Mouse (Mus musculus): ENCODE data around the gene Nhlh1. TPM values are rescaled to one million over a fixed set of nuclear protein-coding genes. Genes with fewer than 3 reads are reported as not detected.

Nhlh1 gene
- total RNA-seq, 1 experiment from 2014 or later = not detected

DNA sequence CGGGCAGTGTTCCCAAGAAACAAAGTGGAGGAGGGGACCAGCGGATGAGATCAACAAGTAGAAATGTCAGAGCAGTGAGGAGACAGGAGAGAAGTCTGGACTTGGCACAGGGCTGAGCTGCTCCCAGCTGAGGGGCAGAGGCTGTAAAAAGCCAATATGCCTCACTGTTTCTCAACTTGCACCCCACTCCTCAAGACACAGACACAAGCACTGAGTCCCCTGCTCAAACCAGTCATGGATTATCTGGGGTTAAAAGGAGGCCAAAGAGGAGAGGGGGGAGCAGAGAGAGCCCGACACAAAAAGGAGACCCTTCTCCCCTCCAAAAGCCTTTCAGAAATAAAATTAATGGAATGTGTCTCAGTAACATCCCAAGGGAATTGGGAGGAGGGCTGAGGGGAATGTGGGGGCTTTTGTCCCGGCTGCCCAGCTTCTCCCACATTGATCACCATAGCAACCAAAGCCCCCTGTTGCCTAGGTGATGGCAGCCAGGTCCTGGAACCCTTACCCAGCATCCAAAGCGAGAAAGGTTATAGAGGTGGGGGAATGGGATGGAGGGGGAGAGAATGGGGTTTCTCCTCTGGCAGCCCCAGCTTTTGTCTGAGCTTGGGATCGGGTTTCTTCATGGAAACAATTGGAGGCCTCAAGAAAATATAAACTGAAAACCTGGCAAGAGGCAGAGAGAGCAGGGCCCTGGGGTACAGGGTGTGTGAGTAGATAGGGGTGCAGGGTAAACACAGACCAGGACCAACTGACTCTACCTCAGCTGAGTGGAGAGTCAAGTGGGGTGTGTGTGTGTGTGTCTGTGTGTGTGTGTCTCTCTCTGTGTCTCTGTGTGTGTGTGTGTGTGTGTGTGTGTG is 40.5 kb downstream of the Nhlh1 start:
- DNase-seq = no peak

DNA sequence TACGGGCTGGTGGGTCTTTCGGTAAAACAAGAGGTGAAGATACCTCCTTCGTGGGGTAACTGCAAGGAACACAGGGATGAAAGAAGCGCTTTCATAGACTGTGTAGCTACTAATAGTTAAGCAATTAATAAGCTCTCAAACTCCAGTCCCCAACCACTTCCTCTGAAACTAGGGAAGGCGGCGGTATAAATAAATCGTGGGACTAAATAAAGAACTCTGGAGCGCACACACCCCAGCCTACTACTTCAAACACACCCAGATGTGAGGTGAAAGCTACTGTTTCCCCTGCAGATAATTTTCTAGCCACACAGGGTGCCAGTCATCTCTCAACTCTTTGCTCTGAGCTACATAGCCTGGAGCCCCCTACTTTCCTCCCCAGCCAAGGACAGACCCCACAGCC is 41.3 kb downstream of the Nhlh1 start:
- no peak for DNase-seq

DNA sequence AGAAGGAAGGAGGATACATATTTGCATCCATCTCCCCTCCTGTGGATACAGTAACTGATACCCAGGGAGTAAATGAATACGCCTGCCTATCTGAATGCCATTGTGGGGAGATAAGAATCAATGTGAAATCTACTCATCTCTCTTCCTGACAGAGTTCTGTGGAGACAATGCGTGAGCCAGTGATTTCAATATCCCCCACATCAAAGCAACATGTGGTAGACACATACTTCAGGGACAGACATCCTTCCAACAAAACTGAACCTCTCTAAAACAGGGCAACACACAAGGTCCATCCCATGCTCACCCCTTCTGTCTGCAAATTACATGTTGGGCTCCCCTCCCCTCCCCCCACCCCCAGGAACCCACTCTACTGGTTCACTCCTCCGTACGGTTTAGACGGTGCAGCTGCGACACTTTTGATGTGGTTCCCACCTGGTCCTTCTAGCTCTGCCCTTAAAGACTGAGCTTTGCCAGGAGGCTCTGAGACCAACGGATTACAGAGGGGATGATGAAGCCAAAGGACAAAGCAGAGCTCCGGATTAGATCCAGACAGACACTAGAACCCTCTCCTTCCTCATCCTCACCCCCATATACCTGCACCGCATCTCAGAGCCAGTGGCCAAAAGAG is 41.9 kb downstream of the Nhlh1 start:
- no peak for DNase-seq

DNA sequence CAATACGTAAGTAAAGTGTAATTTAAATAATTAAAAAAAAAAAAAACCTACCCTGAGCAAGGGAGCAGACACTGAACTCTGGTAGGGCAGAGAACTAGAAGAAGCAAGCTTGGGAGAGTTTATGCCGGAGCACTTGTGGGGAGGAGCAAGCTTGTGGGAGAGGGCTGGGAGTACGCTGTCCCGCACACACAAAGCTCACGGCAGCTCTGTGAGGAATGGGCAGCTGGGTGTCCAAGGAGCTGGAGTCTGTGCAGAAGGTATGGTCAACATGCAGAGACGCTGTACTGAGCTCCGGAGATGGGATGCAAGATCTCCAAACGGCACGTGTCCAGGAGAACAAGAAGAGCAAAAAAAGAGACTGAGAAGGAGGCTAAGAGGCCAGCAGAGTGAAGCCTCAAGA is 42.6 kb downstream of the Nhlh1 start:
- DNase-seq = no peak

DNA sequence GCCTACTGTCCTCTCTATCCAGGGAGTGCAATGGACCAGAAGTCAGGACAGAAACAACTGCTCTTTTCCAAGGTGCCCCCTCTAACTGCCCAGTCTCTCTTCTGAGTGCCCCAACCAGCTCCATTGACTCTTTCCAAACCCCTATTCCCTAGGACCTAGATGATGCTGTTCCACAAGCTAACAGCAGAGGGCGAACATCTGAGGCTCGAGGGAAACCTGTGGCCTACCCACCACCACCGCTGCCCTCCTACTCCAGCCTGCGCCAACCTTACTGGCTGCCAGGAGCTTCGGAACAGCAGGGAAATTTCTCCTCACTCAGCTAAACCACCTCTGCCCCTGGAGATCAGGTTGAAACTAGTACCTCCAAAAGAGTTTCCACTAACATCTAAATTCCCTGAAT is 45.3 kb downstream of the Nhlh1 start:
- peak; percentile 77 for DNase-seq

DNA sequence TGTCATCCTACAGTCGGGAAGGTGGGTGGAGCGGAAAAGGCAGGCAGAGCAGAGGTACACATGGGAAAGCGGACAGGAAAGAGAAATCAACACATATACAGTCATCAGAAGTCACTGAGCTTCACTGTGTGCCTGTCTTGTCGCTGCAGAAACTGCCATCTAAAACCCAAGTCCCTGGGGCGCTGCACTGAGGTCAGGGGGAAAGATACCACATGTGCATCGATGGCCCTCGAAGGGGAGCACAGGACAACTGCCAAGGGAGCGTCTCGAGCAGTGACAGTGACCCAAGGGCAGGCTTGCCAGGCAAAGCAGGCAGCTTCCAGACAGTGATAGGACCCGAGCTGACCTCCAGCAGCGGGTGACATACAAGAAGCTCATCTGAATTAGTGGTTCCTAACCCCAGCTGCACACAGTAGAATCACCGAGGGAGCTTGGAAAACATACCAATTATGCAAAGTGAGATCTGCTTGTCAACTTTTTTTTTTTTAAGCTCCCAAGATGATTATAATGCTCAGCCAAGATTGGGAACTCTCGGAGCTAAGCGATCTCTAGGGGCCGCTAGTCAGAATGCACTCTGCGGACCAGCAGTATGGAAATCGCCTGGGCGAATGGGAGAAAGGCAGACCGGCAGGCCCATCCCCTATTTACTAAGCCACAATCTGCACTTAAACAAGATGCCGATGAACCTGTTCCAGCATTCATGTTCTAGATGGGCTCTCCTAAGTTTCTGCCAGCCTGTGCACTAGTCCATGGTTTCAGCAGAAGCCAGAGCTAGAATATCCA is 47.1 kb downstream of the Nhlh1 start:
- DNase-seq = no peak

DNA sequence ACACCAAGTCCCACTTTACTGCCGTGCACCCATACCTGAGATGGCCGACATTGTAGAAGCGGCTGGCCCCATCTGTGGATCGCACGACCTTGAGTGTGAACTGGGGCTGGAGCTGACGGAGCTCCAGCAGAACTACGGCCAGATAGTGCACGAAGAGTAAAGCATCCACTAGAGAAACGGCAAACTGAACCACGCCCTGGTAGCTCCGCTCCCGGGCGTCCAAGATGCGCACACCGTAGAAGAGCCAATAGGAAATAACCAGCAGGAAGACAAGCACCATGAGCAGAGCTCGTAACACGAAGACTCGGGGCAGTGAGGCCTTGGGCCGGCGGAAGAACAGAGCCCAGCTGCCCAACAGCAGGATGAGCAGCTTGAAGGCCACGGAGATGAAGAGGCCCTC is 48.0 kb downstream of the Nhlh1 start:
- no peak for DNase-seq

DNA sequence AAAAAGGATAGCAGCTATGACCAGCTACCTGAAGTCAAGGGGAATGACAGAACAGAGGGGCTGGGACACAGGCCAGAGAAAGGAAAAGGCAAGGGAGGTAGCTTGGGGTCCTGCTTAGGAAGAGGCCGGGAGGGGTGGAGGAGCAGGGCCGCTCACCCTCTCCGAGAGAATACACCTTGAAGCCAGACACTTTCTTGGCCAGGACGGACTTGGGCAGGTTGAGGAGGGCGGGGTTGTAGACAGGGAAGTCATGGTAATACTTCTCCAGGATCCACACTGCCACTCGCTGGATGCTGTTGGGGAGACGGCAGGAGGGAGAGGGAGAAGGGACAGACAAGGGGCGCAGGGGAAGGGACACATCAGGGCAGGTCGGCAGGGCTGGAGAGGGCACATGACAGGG is 49.0 kb downstream of the Nhlh1 start:
- no peak for DNase-seq

DNA sequence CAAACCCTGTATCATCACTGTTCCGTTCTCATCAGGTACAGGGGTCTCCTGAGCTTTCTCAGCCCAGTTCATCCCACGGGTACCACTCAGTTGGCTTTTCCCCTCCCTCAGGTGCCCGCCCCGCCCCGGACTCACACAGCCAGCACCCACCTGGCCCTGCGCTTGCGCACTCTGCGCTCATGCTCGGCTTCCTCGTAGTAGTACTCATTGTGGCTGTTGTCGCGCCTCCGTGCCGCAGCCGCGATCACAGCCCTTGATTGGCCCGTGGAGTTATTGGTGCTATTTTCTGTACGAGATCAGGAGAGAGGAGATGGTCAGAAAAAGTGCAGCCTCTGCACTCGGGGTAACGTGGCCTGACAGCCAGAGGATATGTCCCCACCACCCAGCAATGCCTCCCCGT is 49.6 kb downstream of the Nhlh1 start:
- no peak for DNase-seq

Other genes with a start within 250 kb of the Nhlh1 start
- gene Cd84, start 217.9 kb downstream of the Nhlh1 start, total RNA-seq (2021) = 2.9 and 9.1 TPM in 2 replicates
- 0.11 and 0.75 TPM in 2 replicates for gene Gm10521, start 161.9 kb downstream of the Nhlh1 start, total RNA-seq (2021)
- 1.5 and 9.3 TPM in 2 replicates for gene Slamf6, start 140.1 kb downstream of the Nhlh1 start, total RNA-seq (2021)
- 4.6 and 6.8 TPM in 2 replicates for gene Vangl2, start 29.1 kb downstream of the Nhlh1 start, total RNA-seq (2021)
- gene Copa, start 25.0 kb upstream of the Nhlh1 start, total RNA-seq (2021) = 161 TPM in 2 replicates
- gene Ncstn, start 25.2 kb upstream of the Nhlh1 start, total RNA-seq (2021) = 89.8 and 101 TPM in 2 replicates
- gene Pex19, start 69.2 kb upstream of the Nhlh1 start, total RNA-seq (2021) = 135 and 141 TPM in 2 replicates
- 118 and 125 TPM in 2 replicates for gene Dcaf8, start 90.5 kb upstream of the Nhlh1 start, total RNA-seq (2021)
- gene Pea15a, start 149.2 kb upstream of the Nhlh1 start, total RNA-seq (2021) = 61.5 and 63.2 TPM in 2 replicates
- gene Casq1, start 162.3 kb upstream of the Nhlh1 start, total RNA-seq (2021) = 0.48 and 1.8 TPM in 2 replicates
- gene Atp1a4, start 200.8 kb upstream of the Nhlh1 start, total RNA-seq (2021) = 0.22 and 0.41 TPM in 2 replicates
- gene Igsf8, start 204.1 kb upstream of the Nhlh1 start, total RNA-seq (2021) = 23.9 and 26.1 TPM in 2 replicates
- 315 and 342 TPM in 2 replicates for gene Atp1a2, start 240.5 kb upstream of the Nhlh1 start, total RNA-seq (2021)